9 mouse cellular contexts compared by ENCODE assay signal in the genomic region with DNA sequence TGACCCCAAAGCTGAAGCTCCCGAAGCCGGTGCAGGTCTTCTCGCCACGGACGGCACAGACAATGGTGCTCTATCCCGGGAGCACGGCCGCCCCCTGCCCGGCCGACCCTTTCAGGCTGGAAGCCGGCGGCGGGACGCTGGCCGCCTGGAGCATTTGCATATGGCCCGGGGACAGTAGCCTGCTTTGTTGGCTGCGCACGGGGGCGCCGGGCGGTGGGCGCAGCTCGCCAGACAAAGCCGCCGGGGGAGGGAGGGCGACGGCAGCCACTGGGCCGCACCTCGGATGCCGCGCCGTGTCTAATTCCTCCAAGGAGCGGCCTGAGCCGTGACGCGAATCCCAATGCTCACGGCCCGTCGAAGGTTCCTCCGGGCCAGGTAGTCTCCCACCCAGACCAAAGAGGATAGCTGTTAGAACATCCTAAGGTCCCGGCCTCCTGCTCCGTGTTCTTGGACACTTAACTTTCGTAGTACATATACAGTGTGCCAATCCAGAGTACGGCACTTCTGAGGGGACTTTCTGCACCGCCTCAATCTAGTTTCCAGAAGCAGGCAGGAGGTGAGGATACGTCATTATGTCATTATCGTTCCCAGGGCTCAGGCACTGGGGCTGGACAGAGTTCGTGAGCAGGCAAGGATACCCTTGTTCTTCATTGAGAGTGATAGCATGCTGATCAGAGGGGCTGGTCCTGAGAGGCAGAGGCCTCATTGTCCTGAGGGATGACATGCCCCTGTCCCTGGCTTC. TPM values are rescaled to one million over a fixed set of nuclear protein-coding genes. Genes with fewer than 3 reads are reported as not detected.
DNase-seq lines count a peak whose midpoint lies in the region; ATAC-seq and TF ChIP-seq lines count a peak whose summit lies in the region.
"Had no signal": no experiment of that assay in that cellular context is flagged by ENCODE, and none has a peak within 500 bp of the region (broad histone marks: within the 10 kb centered on the region; RNA-seq: fewer than 3 reads in every experiment).

No protein-coding gene starts in this region.

- 4% methylated on average over 39 of the region's 48 CpGs for whole genome bisulfite sequencing in hindbrain, embryonic 16.5 days
- WGBS in neural tube, embryonic 14.5 days, result 2% methylated on average over 41 of the region's 48 CpGs

- no peaks in the 10 kb centered on the region for H3K27me3 ChIP-seq in hindbrain, embryonic 16.5 days (replicated peaks; ENCODE audit: control insufficient read depth, insufficient read depth, low read length)
- H3K27me3 ChIP-seq in neural tube, embryonic 14.5 days (ENCODE audit: control insufficient read depth, insufficient read depth, low read length), result no peaks in the 10 kb centered on the region; the same call in 1 of the 2 replicates

- H3K27ac ChIP-seq in left cerebral cortex, adult 2 months, result no peak overlapping the region
- peak overlapping the region; percentile 81 for H3K27ac ChIP-seq in hindbrain, embryonic 16.5 days (ENCODE audit: low read depth, low read length)
- peak overlapping the region; percentile 78 for H3K27ac ChIP-seq in neural tube, embryonic 14.5 days (ENCODE audit: low read depth, low read length)
- H3K27ac ChIP-seq: macrophage had no signal

- peaks cover 25% of the 10 kb centered on the region for H3K4me1 ChIP-seq in hindbrain, embryonic 16.5 days (ENCODE audit: control insufficient read depth, insufficient read depth, low read depth, low read length)
- H3K4me1 ChIP-seq in neural tube, embryonic 14.5 days (ENCODE audit: control insufficient read depth, insufficient read depth, low read length), result peaks cover 17% of the 10 kb centered on the region

- H3K36me3 ChIP-seq in hindbrain, embryonic 16.5 days (ENCODE audit: control insufficient read depth, insufficient read depth, low read length), result no peaks in the 10 kb centered on the region
- H3K36me3 ChIP-seq in neural tube, embryonic 14.5 days (ENCODE audit: control insufficient read depth, insufficient read depth, low read length), result no peaks in the 10 kb centered on the region

- intact Hi-C loops in left cerebral cortex, postnatal 4 days (cut with DNase I), result no loop called here
- intact Hi-C loops in left cerebral cortex, adult 2 months (cut with DNase I), result no loop called here

- H3K9ac ChIP-seq in hindbrain, embryonic 16.5 days (ENCODE audit: low read depth, low read length), result peak overlapping the region; percentile 52
- H3K9ac ChIP-seq in neural tube, embryonic 14.5 days (replicated peaks; ENCODE audit: low read depth, low read length), result peak overlapping the region; percentile 39

- H3K9me3 ChIP-seq in hindbrain, embryonic 16.5 days (ENCODE audit: control insufficient read depth, low read length), result no peaks in the 10 kb centered on the region
- H3K9me3 ChIP-seq in neural tube, embryonic 14.5 days (ENCODE audit: control insufficient read depth, low read length), result no peaks in the 10 kb centered on the region

- ATAC-seq in hindbrain, embryonic 16.5 days, result peak; percentile 37
- ATAC-seq in neural tube, embryonic 14.5 days (ENCODE audit: low read depth), result peak; percentile 30
- no peak for ATAC-seq in erythroblast, adult 5-6 weeks (replicated peaks; ENCODE audit: low FRiP score, poor library complexity, severe bottlenecking)

- peak overlapping the region; percentile 45 for H3K4me2 ChIP-seq in hindbrain, embryonic 16.5 days (ENCODE audit: low read length)
- peak overlapping the region; percentile 41 for H3K4me2 ChIP-seq in neural tube, embryonic 14.5 days (ENCODE audit: low read depth, low read length)

- peak; percentile 64 for DNase-seq in left cerebral cortex, postnatal 4 days
- no peak for DNase-seq in left cerebral cortex, adult 2 months (ENCODE audit: extremely low spot score in 1 of 2, low spot score in 2 of 2)
- peak; percentile 47 for DNase-seq in embryo, embryonic 9.5 days (ENCODE audit: extremely low spot score)
- DNase-seq in left cerebral cortex, adult 9 months (ENCODE audit: low spot score in 2 of 2), result no peak
- no peak for DNase-seq in spleen, adult 18-20 months

- no peak overlapping the region for H3K4me3 ChIP-seq in left cerebral cortex, adult 2 months
- peak overlapping the region; percentile 16 for H3K4me3 ChIP-seq in hindbrain, embryonic 16.5 days (ENCODE audit: low read length)
- H3K4me3 ChIP-seq in neural tube, embryonic 14.5 days (ENCODE audit: low read depth, low read length), result no peak overlapping the region

- TF ChIP-seq CTCF in left cerebral cortex, adult 2 months (IDR thresholded peaks at IDR 0.05), result no peak

RNA-seq across cellular contexts. Expression of gene Rhbg, which starts 13.3 kb away (rescaled TPM):
- 1 to 10 TPM in 1 of 2 experiments, under 1 TPM in 1; 0.46 to 1.4 TPM for total RNA-seq in left cerebral cortex, postnatal 4 days (2021)
- total RNA-seq in left cerebral cortex, adult 2 months (2021), result not detected
- polyA plus RNA-seq in hindbrain, embryonic 16.5 days (2015; fragmentation: Nextera tagmentation; extraction: Ambion mirVana), result 0.52 and 0.99 TPM in 2 replicates
- polyA plus RNA-seq in neural tube, embryonic 14.5 days (2014; fragmentation: Nextera tagmentation; extraction: Ambion mirVana), result 0.51 and 0.85 TPM in 2 replicates
- not detected in 2 replicates for total RNA-seq in erythroblast, adult 5-6 weeks (2015; ENCODE audit: low replicate concordance)
- not detected in 2 replicates for total RNA-seq in erythroblast, adult 5-6 weeks (2017; ENCODE audit: low replicate concordance)
- polyA plus RNA-seq: macrophage had no signal

RNA-seq across cellular contexts. Expression of gene Gm38392, which starts 45.8 kb away (rescaled TPM):
- under 1 TPM; 0.80 to 0.89 TPM for total RNA-seq in left cerebral cortex, postnatal 4 days (2021)
- total RNA-seq in left cerebral cortex, adult 2 months (2021), result under 1 TPM in 1 of 2 experiments, not detected in 1; 0.59 TPM
- polyA plus RNA-seq in hindbrain, embryonic 16.5 days (2015; fragmentation: Nextera tagmentation; extraction: Ambion mirVana), result not detected in 2 replicates
- polyA plus RNA-seq in neural tube, embryonic 14.5 days (2014; fragmentation: Nextera tagmentation; extraction: Ambion mirVana), result 0.72 TPM in 1 of 2 replicates, not detected in the other
- not detected in 2 replicates for total RNA-seq in erythroblast, adult 5-6 weeks (2015; ENCODE audit: low replicate concordance)
- not detected in 2 replicates for total RNA-seq in erythroblast, adult 5-6 weeks (2017; ENCODE audit: low replicate concordance)
- polyA plus RNA-seq: macrophage had no signal

RNA-seq across cellular contexts. Expression of gene Tsacc, which starts 55.6 kb away (rescaled TPM):
- total RNA-seq in left cerebral cortex, postnatal 4 days (2021), result 1 to 10 TPM; 4.4 TPM
- 1 to 10 TPM; 3.7 to 3.8 TPM for total RNA-seq in left cerebral cortex, adult 2 months (2021)
- 6.8 and 10.2 TPM in 2 replicates for polyA plus RNA-seq in hindbrain, embryonic 16.5 days (2015; fragmentation: Nextera tagmentation; extraction: Ambion mirVana)
- 8.1 and 9.0 TPM in 2 replicates for polyA plus RNA-seq in neural tube, embryonic 14.5 days (2014; fragmentation: Nextera tagmentation; extraction: Ambion mirVana)
- total RNA-seq in erythroblast, adult 5-6 weeks (2015; ENCODE audit: low replicate concordance), result 5.0 TPM in 1 of 2 replicates, not detected in the other
- total RNA-seq in erythroblast, adult 5-6 weeks (2017; ENCODE audit: low replicate concordance), result not detected in 2 replicates

RNA-seq across cellular contexts. Expression of gene Cct3, which starts 55.7 kb away (rescaled TPM):
- 100 to 1,000 TPM; 309 to 317 TPM for total RNA-seq in left cerebral cortex, postnatal 4 days (2021)
- total RNA-seq in left cerebral cortex, adult 2 months (2021), result 100 to 1,000 TPM; 168 to 170 TPM
- polyA plus RNA-seq in hindbrain, embryonic 16.5 days (2015; fragmentation: Nextera tagmentation; extraction: Ambion mirVana), result 444 and 454 TPM in 2 replicates
- polyA plus RNA-seq in neural tube, embryonic 14.5 days (2014; fragmentation: Nextera tagmentation; extraction: Ambion mirVana), result 427 and 462 TPM in 2 replicates
- total RNA-seq in erythroblast, adult 5-6 weeks (2015; ENCODE audit: low replicate concordance), result 97.4 and 178 TPM in 2 replicates
- 48.6 and 66.1 TPM in 2 replicates for total RNA-seq in erythroblast, adult 5-6 weeks (2017; ENCODE audit: low replicate concordance)

Comparison
In these comparisons a context has a peak if more than half of its experiments do, and no peak if none do; other contexts are left out.
1. DNase-seq: peak in left cerebral cortex, postnatal 4 days (single experiment) and embryo, embryonic 9.5 days (single experiment); none in left cerebral cortex, adult 2 months (0 of 2), left cerebral cortex, adult 9 months (0 of 2) and spleen, adult 18-20 months (0 of 2).